Mouse (Mus musculus) heart, embryonic 16.5 days (tissue): Measurements from ENCODE around the gene Cyp4f16. TPM values are rescaled to one million over a fixed set of nuclear protein-coding genes. Genes with fewer than 3 reads are reported as not detected.
"Not testable (repeated sequence)": the region's sequence is repeated elsewhere in the genome, so short reads cannot be mapped to it uniquely, and the experiment has no call there.

Experiments
- ATAC-seq: fragments of 200-750 bp; cut with Nextera tagmentation; replicated peaks from 2 replicates; pipeline ENCODE4 v1.8.0; 2017; ENCODE audit warnings: moderate number of reproducible peaks; ENCODE audit not compliant: insufficient read depth, low FRiP score; ENCODE audit errors: extremely low read depth
- H3K27ac ChIP-seq: fragments of 300-500 bp; sonication (generic); 2 replicates; pipeline ENCODE4 v1.5.1; 2014; ENCODE audit warnings: mild to moderate bottlenecking, low read length, control low read depth, moderate library complexity
- H3K27me3 ChIP-seq: fragments of 300-500 bp; sonication (generic); 2 replicates; pipeline ENCODE4 v1.6.1; 2014; ENCODE audit warnings: low read length, mixed read lengths; ENCODE audit not compliant: control insufficient read depth, insufficient read depth
- H3K36me3 ChIP-seq: fragments of 300-500 bp; sonication (generic); 2 replicates; pipeline ENCODE4 v1.6.1; 2014; ENCODE audit not compliant: control insufficient read depth, insufficient read depth
- H3K4me1 ChIP-seq: fragments of 300-500 bp; sonication (generic); 2 replicates; pipeline ENCODE4 v1.6.1; 2014; ENCODE audit warnings: low read length, mixed read lengths; ENCODE audit not compliant: control insufficient read depth, insufficient read depth
- H3K4me2 ChIP-seq: fragments of 300-500 bp; sonication (generic); 2 replicates; pipeline ENCODE4 v1.6.1; 2014; ENCODE audit warnings: low read depth, mild to moderate bottlenecking, control low read depth, low read length
- H3K4me3 ChIP-seq: fragments of 300-500 bp; sonication (generic); 2 replicates; pipeline ENCODE4 v1.5.1; 2014; ENCODE audit warnings: mild to moderate bottlenecking, control low read depth, low read length
- H3K9ac ChIP-seq: fragments of 300-500 bp; sonication (generic); 2 replicates; pipeline ENCODE4 v1.6.1; 2014; ENCODE audit warnings: low read length, control low read depth
- H3K9me3 ChIP-seq: fragments of 300-500 bp; sonication (generic); replicated peaks from 2 replicates; pipeline ENCODE4 v1.6.1; 2016; ENCODE audit warnings: low read length; ENCODE audit not compliant: control insufficient read depth
- WGBS: fragments of 180-500 bp; shearing (Covaris S2); extraction: QIAGEN DNeasy Blood & Tissue Kit; methylation state at CpG from one replicate; pipeline ENCODE4 v1.1.7; 2014; 5-methylcytosine and 5-hydroxymethylcytosine counted together
- polyA plus RNA-seq: library from polyadenylated mRNA; unstranded; fragments of >200 nt; fragmentation: Nextera tagmentation; extraction: Ambion mirVana; gene quantifications from 2 replicates; pipeline ENCODE4 v1.2.1, GENCODE M21; 2015

The Cyp4f16 gene
- polyA plus RNA-seq, 1 experiment from 2014 or later: 16.7 TPM

GRCm38 (mm10) chr17:32534068-32534467 lies 2.3 kb upstream of the Cyp4f16 start:
- no peak for ATAC-seq
- H3K9me3 ChIP-seq: no peaks in the 10 kb centered on the region
- no peak overlapping the region for H3K4me3 ChIP-seq
- no peak overlapping the region for H3K27ac ChIP-seq
- no peak overlapping the region for H3K4me2 ChIP-seq
- 73% methylated on average over 6 of the region's 6 CpGs for WGBS
- no peaks in the 10 kb centered on the region for H3K27me3 ChIP-seq
- no peak overlapping the region for H3K9ac ChIP-seq
- H3K4me1 ChIP-seq: peaks cover 10% of the 10 kb centered on the region
- no peaks in the 10 kb centered on the region for H3K36me3 ChIP-seq

- H3K9me3 ChIP-seq: no peaks in the 10 kb centered on the region
- H3K36me3 ChIP-seq: no peaks in the 10 kb centered on the region
- peak overlapping the region; percentile 65 for H3K4me3 ChIP-seq
- H3K9ac ChIP-seq: peak overlapping the region; percentile 72
- peak overlapping the region; percentile 78 for H3K4me2 ChIP-seq
- 48% methylated on average over 5 of the region's 5 CpGs for whole genome bisulfite sequencing
- H3K27ac ChIP-seq: peak overlapping the region; percentile 74
- no peak for ATAC-seq
- H3K27me3 ChIP-seq: no peaks in the 10 kb centered on the region
- peaks cover 10% of the 10 kb centered on the region for H3K4me1 ChIP-seq
These were observed 501 bp downstream of the Cyp4f16 start for GRCm38 (mm10) chr17:32536867-32537250.

GRCm38 (mm10) chr17:32544792-32545191 lies 8.4 kb downstream of the Cyp4f16 start:
- H3K4me2 ChIP-seq, H3K27me3 ChIP-seq, ATAC-seq, H3K36me3 ChIP-seq, H3K9ac ChIP-seq, H3K4me3 ChIP-seq, H3K9me3 ChIP-seq, H3K27ac ChIP-seq, H3K4me1 ChIP-seq: not testable (repeated sequence)
- WGBS: 85% methylated on average over 5 of the region's 5 CpGs

- Histone ChIP-seq H3K4me2 (peak overlapping the region; percentile 65), H3K4me3 (peak overlapping the region; percentile 45; the same call in 1 of the 2 replicates), H3K9ac (peak overlapping the region; percentile 59; the same call in 1 of the 2 replicates)
- ATAC-seq, H3K4me1 ChIP-seq, H3K27me3 ChIP-seq, H3K9me3 ChIP-seq, H3K27ac ChIP-seq, H3K36me3 ChIP-seq: not testable (repeated sequence)
- WGBS: 82% methylated on average over 3 of the region's 3 CpGs
These were observed 14.0 kb downstream of the Cyp4f16 start for GRCm38 (mm10) chr17:32550377-32550776.

GRCm38 (mm10) chr17:32550900-32551770 lies 14.8 kb downstream of the Cyp4f16 start:
- peak overlapping the region; percentile 65 for H3K4me2 ChIP-seq
- ATAC-seq: peak; percentile 83
- H3K27me3 ChIP-seq: no peaks in the 10 kb centered on the region
- H3K36me3 ChIP-seq: no peaks in the 10 kb centered on the region
- H3K9ac ChIP-seq: peak overlapping the region; percentile 59
- H3K4me1 ChIP-seq: 0 out of 2 replicates have a peak, but pooled peaks cover 2% of the 10 kb centered on the region
- no peak overlapping the region for H3K27ac ChIP-seq
- no peaks in the 10 kb centered on the region for H3K9me3 ChIP-seq
- H3K4me3 ChIP-seq: peak overlapping the region; percentile 45
- 14% methylated on average over 20 of the region's 20 CpGs for WGBS

GRCm38 (mm10) chr17:32553016-32553415 lies 16.7 kb downstream of the Cyp4f16 start:
- not testable (repeated sequence) for H3K27ac ChIP-seq, H3K27me3 ChIP-seq, ATAC-seq, H3K4me3 ChIP-seq, H3K9me3 ChIP-seq, H3K4me1 ChIP-seq, H3K4me2 ChIP-seq, H3K36me3 ChIP-seq, H3K9ac ChIP-seq
- 55% methylated on average over 1 of the region's 1 CpGs for WGBS

GRCm38 (mm10) chr17:32554368-32554767 lies 18.0 kb downstream of the Cyp4f16 start:
- not testable (repeated sequence) for H3K27me3 ChIP-seq, H3K27ac ChIP-seq, H3K9me3 ChIP-seq, ATAC-seq, H3K36me3 ChIP-seq, H3K4me1 ChIP-seq, H3K9ac ChIP-seq, H3K4me2 ChIP-seq, H3K4me3 ChIP-seq
- 67% methylated on average over 9 of the region's 9 CpGs for WGBS

- not testable (repeated sequence) for H3K27ac ChIP-seq
These were observed 26.9 kb downstream of the Cyp4f16 start for GRCm38 (mm10) chr17:32563301-32563700.

GRCm38 (mm10) chr17:32573286-32573685 lies 36.9 kb downstream of the Cyp4f16 start:
- H3K27me3 ChIP-seq, H3K9ac ChIP-seq, H3K9me3 ChIP-seq, H3K4me1 ChIP-seq, H3K4me2 ChIP-seq, H3K4me3 ChIP-seq, H3K36me3 ChIP-seq, ATAC-seq, H3K27ac ChIP-seq: not testable (repeated sequence)
- 70% methylated on average over 2 of the region's 2 CpGs for WGBS

More at GRCm38 (mm10) chr17:32563301-32563700, 26.9 kb downstream of the Cyp4f16 start:
- H3K4me3 ChIP-seq, H3K4me1 ChIP-seq, H3K9ac ChIP-seq, H3K36me3 ChIP-seq, H3K4me2 ChIP-seq, H3K27me3 ChIP-seq, ATAC-seq, H3K9me3 ChIP-seq: not testable (repeated sequence)
- 85% methylated on average over 2 of the region's 2 CpGs for WGBS
